Mouse (Mus musculus): ENCODE measurements at regions not wholly inside any gene's neighbourhood (a gene's known extent, or its start where the extent isn't known, plus 50 kb on each side); places are given as distances from the start of the nearest gene placed in this dataset.

- 92% methylated on average over 1 of the region's 1 CpGs for WGBS
Observed at GRCm38 (mm10) chr15:19395681-19396080, 576.9 kb downstream of the Cdh10 start.

More at GRCm38 (mm10) chr15:19395681-19396080, 576.9 kb downstream of the Cdh10 start:
- Histone ChIP-seq H3K4me1 (replicated peaks; ENCODE audit: control insufficient read depth, insufficient read depth, low read length) (no peaks in the 10 kb centered on the region), H3K27me3 (replicated peaks; ENCODE audit: control insufficient read depth, insufficient read depth, low read length) (no peaks in the 10 kb centered on the region), H3K9me3 (ENCODE audit: control insufficient read depth, low read length) (no peaks in the 10 kb centered on the region), H3K4me3 (ENCODE audit: low read depth, low read length) (no peak overlapping the region), H3K4me2 (ENCODE audit: low read length) (no peak overlapping the region), H3K27ac (ENCODE audit: low read depth) (no peak overlapping the region), H3K9ac (ENCODE audit: low read length) (no peak overlapping the region), H3K36me3 (ENCODE audit: control insufficient read depth, insufficient read depth, low read length) (no peaks in the 10 kb centered on the region)
- ATAC-seq (replicated peaks; ENCODE audit: low FRiP score, low TSS enrichment, low read depth): no peak
- no peak for DNase-seq (ENCODE audit: low spot score)

Data from intestine, embryonic 14.5 days (tissue).